Mouse (Mus musculus) frontal cortex, postnatal 25 days (tissue): Measurements from ENCODE around the gene Agps.
A peak's percentile ranks its signal among the peaks of the same experiment; 100 is the strongest.
"Not testable (repeated sequence)": the region's sequence is repeated elsewhere in the genome, so short reads cannot be mapped to it uniquely, and the experiment has no call there.

Source experiments
- DNase-seq, 2 experiments: peaks; one replicate each; pipeline ENCODE4 v3.0.0; 2022; ENCODE audit warnings: low spot score in 2 of 2

Gene Agps

DNA sequence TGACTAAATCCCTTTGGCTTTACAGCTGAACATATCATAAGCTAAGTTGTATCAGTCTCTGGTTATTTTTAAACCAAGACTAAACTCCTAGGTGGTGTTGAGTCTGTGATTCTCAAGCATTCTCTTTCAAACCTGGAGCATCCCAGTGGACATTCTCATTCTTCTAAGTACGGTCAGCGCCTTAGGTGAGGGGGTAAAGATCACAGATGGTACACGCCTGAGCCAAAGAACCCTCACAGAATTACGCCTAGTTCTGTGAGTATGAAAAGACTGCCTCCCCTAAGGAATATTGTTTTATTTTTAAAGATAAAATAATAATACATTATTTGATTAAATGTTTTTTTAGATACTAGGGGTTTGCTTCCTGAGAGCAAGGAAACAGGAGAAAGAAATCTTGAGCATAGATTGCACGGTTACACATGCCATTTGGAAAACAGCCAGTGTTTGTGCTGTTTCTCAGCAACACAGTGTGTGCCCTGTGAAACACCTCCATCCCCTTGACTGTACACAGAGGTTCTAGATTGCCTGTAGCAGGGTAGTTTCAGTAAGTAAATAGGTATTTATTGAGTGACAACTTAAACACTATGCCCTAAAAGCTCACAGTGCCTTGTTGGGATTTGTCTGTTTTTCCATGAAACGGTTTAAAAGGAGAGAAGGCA lies 97.9 kb downstream of the Agps start:
- no peak for DNase-seq

DNA sequence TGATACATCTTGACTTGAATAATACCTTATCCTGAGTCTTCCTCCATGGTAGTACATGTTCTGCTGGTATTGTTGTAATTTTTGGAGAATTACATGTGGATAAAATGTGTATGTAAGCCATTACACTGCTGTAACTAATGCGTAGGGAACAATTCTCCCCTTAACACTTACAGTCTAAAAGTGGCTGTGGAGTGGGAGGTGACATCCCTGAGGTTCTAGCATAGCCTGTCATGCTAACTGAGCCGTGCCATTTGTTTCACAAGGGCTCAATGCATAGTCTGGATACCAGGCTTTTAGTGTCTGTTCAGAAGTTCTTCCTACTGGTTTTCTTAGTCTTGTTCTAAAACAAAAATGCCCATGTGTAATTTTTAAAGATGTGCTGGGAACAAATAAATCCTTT lies 99.0 kb downstream of the Agps start:
- no peak for DNase-seq

GRCm38 (mm10) chr2:75933541-75933940 lies 101.6 kb downstream of the Agps start:
- DNase-seq, result no peak

DNA sequence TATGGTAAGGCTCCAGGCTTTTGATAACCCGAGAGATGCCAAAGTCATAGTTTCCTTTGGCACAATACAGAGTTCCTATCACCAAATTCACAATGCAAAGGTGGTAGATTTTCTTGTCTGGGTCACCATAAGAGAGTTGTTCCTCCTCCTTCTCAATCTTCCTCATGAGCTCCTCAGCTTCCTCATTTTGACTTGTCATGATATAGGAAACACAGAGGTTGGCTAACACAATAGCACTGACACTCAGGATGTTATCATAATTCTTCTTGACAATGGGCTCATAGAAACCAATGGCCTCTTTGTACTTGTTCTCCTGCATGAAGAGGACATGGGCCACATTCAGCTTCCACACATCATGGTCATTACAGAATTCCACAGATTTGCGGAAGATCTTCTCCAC lies 104.7 kb downstream of the Agps start:
- DNase-seq, result not testable (repeated sequence)

GRCm38 (mm10) chr2:75937520-75938116 lies 105.6 kb downstream of the Agps start:
- not testable (repeated sequence) for DNase-seq

DNA sequence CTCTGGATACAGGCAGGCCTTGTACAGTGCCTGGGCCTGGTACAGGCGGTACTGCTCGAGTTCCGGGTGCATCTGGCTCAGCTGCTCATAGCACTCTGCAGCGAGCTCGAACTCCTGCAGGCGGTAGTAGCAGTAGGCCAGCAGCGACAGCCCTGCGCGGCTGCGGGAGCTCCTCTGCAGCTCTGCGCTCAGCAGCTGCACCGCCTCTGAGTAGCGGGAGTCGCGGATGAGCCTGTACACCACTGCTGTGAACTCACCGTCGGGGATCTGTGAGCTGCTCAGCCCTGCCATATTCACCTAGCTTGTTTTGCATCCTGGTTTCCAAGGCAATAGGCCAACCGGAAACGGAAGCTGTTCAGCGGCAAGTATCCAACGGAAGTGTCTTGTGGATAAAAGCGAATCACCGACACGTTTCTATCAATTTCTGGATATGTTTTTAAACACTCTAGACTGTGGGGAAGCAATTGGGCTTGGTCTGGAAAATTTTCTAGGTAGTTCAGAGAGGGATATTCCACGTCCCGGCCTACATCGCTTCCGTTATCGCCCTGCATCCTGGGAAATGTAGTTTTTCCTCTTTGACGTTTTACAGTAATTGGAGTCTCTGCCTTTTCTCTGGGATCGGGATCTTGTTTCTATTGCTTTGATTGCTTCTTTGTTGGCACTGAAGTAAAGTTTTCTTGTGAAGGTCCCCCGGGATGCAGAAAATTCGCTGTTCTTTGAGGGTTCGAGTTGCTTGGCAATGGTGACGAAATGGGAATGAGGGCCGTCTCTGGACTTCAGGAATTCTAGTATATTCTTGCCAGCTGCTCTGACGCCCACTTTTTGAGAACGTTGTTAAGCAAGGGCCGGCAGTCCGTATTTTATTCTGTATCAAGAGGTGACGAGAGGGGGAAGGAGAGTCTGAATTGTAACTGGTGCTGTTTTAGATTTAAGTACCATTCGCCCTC lies 106.4 kb downstream of the Agps start, which contains the start of gene Ttc30b:
Gene Ttc30b (minus strand): TSS at position 469 of the 947 bp plus-strand sequence.
- peak; percentile 52 to 66 for DNase-seq

- DNase-seq, result no peak
These were observed 118.7 kb downstream of the Agps start for GRCm38 (mm10) chr2:75950685-75951084.

- no peak for DNase-seq
These were observed 121.3 kb downstream of the Agps start for GRCm38 (mm10) chr2:75953320-75953719.

GRCm38 (mm10) chr2:75955709-75956108 lies 123.7 kb downstream of the Agps start:
- DNase-seq, result no peak

DNA sequence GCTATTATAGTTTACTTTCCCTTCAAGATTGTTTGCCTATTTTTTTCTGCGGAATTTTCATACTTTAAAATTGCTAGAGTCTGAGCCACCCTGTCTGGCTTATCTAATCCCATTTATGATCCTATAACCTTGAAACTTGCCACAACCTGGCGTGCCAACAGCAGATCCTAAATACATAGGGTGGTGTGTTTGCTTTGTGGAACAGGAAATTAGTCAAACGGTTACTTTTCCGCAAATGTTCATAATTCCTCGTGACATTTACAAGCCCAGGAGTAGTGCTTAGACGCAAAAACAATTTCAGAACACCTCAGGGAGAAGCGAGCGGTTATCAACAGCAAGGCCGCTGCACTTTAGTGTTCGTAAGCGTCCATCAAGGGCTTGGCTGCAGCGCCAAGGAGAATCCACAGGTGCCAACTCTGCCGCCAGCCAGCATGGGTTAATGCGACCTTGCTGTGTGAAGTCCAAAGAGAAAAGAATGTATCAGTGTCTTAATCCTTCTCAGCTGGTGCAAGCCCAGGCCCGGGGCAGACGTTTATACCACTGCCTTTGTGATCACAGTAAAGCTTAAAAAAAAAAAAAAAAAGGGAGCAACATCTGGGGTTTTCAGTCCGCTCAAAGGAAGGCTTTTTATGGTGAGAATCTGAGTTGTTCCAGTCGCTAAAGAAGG lies 127.3 kb downstream of the Agps start:
- DNase-seq, result no peak

- no peak for DNase-seq
These were observed 127.9 kb downstream of the Agps start for GRCm38 (mm10) chr2:75959850-75960365.

DNA sequence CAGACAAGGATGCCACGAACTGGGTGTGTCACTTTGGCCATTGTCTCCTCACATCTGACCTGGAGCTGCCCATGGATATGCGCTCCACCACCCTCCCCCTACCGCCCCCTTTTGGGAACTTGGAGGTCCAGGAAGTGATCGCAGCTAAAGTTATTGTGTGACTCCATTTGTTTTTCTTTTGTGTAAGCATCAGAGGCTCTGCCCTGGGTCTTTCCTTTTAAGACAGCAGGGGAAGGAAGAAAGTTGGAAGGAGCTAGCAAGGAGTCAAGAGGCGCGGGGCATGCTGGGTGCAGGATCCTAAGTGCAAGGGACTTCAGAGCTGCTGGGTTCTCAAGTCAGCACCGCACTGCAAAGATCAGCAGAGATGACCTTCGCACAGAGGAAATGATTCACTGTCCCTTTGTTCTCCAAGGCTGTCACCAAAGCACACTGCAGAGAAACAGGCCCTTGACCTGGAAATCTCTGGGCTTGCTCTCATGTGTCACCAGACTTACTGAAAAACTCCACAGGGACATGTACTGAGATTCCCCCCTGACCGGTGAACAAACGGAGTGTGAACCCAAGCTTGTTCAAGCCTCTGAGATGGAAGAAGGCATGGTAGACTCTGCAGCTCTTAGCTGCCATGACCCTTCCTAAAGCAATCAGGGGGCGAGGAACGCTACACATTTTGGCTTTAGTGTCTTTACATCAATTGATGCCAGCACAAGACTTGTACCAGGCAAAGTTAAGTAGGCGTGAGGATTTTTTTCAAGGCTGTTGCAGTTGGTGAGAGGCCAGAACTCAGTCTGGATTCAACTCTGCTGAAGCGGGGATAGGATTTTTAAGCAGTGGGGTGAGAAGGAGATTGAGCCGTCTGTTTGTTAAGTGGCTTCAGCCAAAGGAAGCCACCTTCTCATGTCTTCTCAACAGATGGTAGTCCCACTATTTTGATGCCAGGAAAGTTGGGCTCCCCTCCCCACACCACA lies 128.7 kb downstream of the Agps start:
- no peak for DNase-seq

DNA sequence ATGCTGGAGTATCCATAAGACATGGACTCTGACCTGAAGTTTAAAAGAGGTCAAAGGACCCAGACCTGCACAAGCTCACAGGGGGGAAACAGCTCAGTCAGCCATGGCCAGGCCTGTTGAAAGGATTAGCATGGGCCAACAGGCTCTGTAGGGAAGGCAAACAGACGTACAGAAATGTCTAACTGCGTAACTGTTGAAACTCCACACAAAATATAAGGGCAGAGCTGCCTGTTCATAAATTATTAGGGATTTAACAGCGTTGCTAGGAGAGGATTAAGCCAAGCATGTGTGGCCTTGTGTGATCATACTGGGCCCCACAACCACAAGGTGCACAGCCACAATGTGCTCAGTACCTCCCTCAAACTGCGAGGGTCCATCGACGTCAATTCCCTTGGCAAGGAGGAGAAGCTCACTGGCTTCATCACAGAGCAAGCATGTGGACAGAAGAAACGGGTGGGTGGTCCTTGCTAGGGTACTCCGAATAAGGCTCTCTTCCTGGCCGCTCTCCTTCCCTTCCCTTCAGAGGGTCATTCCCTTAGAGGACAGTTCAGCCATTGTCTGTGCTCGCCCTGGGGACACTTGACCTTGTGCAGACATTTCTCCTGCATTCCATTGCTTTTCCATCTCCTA lies 131.3 kb downstream of the Agps start:
- DNase-seq, result no peak

DNA sequence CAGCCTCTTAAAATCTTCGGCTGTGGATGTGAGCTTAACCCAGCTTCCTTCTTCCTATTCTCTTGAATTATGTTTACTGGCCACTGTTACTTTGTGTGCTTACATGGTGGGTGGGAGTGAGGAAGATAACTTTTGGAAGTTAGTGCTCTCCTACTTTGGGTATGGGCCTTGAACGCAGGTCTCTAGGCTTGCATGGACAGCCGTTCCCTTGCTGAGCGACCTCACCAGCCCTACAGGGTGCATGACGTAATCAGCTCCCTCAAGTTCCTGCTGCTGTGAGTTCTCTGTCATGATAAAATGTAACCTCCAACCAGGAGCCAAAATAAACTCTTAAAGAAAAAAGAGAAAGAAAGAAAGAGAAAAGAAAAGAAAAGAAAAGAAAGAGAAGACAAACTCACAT lies 132.1 kb downstream of the Agps start:
- no peak for DNase-seq

DNA sequence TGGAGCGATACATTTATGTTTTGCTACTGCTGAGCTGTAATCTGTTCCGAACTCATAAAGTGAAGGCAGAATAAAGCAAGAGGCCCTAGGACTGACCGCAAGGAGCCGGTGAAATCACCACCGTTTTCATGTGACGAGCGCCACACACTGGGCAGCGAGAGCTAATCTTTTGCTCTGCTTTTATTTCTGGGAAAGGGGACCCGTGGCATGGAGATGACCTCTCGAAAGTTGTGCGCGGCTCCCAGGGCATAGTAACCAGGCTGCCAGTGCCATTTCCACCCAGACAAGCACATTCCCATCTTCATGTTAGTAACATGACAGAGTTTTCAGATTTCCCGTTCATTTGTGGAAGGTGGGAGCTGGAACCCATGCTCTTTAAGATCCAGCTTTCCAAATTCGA lies 132.5 kb downstream of the Agps start:
- DNase-seq, result peak; percentile 22 to 27

DNA sequence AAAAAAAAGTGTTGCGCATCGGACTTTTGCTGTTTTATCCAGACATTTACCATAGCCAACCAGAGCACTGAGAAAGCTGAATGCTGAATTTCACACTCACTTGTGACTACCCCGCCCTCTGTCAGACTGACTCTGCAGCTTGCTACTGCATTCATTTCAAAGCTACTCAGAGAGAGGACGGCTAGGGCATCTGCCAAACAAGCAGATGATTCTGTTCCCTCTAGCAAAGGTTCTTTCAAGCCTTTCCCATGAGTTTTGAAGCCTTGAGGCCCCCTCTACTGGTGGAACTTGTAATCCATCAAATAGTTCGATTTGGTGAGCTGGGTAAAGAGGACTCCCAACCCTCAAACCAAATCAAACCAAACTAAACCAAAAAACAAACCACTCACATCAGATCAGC lies 133.0 kb downstream of the Agps start:
- peak; percentile 17 to 61 for DNase-seq

GRCm38 (mm10) chr2:75974131-75974530 lies 142.2 kb downstream of the Agps start:
- no peak for DNase-seq

DNA sequence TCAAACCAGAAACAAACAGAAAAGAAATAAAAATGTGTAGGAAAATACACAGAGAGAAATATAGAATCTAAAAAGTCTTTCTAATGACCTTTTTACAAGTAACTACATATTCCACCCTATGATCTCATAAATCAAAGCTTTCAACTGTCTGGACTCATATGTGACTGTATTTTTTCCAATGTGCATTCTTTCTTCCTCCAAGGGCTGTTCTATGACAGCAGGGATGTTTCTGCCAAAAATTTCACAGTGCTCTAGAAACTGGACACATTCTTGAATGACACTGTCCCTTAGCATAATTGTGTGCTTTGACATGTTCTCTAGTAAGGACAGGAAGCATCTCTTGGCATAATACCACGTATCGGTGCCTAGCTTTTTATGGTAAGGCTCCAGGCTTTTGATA lies 144.1 kb downstream of the Agps start:
- DNase-seq, result not testable (repeated sequence)

- DNase-seq, result not testable (repeated sequence)
These were observed 145.9 kb downstream of the Agps start, which contains the start of gene Ttc30a2 for GRCm38 (mm10) chr2:75977752-75978368. Gene Ttc30a2, minus strand, starts transcription at chr2:75978170.
